Mouse (Mus musculus): ENCODE measurements around the gene Sh2d3c.

Gene Sh2d3c

DNA sequence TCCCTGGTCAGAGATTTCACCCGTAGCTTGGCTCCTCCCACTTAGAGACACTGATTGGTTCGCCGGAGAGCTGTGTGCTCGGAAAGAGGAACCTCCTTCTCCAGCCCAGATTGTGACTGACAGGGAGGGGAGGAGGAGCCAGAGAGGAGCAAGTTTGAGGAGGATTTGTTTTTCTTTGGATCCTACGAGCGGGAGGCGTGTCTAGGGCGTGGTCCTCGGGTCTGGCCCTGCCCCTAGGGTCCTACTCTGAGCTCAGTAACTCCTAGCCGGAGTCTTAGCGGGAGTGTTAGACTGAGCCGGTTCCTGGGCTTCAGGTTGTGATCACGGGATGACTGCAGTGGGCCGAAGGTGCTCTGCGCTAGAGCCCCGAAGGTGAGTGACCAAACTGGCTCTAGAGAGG, 6.6 kb downstream of the Sh2d3c start:
- peak; percentile 99 for DNase-seq

GRCm38 (mm10) chr2:32728463-32728862, 7.6 kb downstream of the Sh2d3c start:
- peak; percentile 70 for DNase-seq

DNA sequence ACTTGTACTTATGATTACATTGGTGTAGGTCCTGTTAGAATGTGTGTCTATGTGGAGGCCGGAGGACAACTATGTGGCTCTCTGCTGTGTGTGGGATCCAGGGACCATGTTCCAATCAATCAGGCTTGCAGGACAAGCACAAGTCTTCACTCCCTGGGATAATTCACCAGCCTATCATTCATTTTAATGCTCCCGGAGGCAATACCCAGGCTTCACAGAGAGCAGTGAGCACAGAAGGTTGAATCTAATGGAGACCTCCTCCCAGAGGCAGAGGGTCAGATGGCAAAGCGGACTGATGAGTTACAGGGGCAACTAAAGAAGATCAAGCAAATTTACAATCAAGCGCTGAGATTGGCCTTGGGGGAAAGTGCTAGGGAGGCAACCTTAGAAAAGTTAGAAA, 8.7 kb downstream of the Sh2d3c start:
- DNase-seq: no peak

GRCm38 (mm10) chr2:32730854-32731253, 10.0 kb downstream of the Sh2d3c start:
- peak; percentile 79 for DNase-seq

DNA sequence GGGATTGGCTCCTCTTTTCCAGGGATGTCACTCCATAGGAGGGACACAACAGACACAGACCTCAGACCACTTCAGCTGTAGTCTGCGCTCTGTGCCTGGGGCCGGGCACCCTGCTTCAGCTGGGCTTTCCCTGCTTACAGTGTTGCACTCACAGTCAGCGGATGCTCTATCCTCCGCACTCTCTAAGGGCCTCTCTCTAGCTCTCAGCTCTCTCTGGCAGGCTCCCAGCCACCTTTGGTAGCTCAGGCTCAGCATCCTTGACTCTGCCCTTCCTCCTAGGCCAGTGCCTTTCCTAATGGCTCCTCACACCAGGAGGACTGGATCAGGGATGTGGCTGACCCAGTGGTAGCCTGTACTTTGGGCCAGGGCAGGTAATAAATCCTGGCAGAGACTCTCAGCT, 11.1 kb downstream of the Sh2d3c start:
- peak; percentile 48 for DNase-seq

DNA sequence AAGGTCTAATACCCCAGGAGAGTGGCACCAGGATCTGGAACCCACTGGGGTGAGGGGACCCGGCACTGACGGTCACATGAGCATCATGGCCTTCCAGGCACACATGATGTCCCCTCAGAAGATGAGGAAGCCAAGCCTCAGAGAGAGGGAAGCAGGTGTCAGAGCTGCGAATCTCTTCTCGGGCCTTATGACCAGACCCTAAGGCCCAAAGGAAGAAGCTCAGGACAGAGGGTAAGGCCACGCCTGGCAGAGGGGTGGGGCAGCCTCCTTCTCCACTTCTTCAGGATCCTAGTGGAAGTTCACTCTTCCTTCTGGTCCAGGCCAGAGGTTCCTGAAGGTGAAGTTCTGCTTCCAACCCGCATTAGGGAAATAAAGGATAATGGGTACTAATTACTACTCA, 11.8 kb downstream of the Sh2d3c start:
- no peak for DNase-seq

DNA sequence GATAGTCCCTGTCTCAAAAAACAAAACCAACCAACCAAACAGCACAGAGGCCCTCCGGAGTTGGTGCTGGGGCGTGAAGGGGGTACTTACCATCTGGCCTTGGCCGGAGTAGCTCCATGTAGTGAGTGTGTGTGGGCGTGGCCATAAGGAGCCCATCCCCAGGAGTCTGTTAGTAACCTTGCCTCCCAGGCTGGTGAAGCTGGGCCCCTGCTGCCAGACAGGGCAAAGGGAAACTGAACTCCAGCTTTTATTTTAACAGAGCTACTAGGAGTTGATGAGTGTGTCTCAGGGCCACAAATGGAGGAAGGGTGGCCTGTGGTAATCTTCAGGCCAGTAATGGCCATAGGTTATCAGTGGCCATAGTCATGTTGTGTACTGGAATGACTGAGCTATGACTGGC, 13.6 kb downstream of the Sh2d3c start:
- DNase-seq: peak; percentile 55

DNA sequence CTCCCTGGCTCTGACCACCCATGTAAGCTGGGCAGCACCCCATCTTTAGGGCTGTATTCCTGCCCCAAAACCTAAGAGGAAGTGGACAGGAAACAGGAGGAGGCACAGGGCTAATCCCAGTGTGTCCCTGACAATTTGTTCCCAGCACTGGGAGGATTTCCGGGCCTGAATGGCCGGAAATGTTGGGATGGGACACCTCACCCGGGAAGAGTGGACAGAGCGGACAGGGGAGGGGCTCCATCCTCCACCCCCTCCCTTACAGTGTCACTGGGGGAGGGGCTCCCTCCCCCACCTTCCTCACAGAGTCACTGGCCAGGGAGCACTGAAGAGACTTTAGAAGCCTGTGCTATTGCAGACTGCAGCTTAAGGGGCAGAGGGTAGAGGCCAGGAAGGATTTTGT, 14.1 kb downstream of the Sh2d3c start:
- peak; percentile 88 for DNase-seq

- DNase-seq: no peak
Measured at GRCm38 (mm10) chr2:32736306-32736829, 15.5 kb downstream of the Sh2d3c start.

GRCm38 (mm10) chr2:32737008-32737407, 16.2 kb downstream of the Sh2d3c start:
- DNase-seq: no peak

- no peak for DNase-seq
Measured at GRCm38 (mm10) chr2:32739311-32739710, 18.5 kb downstream of the Sh2d3c start.

DNA sequence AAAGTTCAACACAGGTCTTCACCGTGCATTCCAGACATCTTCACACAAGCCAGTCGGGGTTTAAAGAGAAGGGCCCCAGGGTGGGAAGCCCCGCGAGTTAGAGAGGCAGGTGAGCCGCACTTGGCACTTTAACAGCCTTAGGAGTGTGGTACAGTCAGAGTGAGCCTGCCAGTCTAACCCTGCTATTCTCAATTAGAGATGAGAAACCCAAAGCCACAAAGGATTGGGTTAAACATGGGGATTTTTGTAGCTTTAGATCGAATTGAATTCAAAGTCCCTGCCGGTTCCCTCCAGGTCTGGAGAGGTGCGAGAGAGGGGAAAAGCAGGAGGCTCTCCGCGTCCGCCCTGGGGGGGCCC, 20.0 kb downstream of the Sh2d3c start, which contains the start of gene 6330409D20Rik:
Gene 6330409D20Rik (minus strand): TSS at position 101 of the 357 bp plus-strand sequence.
- DNase-seq: no peak

DNA sequence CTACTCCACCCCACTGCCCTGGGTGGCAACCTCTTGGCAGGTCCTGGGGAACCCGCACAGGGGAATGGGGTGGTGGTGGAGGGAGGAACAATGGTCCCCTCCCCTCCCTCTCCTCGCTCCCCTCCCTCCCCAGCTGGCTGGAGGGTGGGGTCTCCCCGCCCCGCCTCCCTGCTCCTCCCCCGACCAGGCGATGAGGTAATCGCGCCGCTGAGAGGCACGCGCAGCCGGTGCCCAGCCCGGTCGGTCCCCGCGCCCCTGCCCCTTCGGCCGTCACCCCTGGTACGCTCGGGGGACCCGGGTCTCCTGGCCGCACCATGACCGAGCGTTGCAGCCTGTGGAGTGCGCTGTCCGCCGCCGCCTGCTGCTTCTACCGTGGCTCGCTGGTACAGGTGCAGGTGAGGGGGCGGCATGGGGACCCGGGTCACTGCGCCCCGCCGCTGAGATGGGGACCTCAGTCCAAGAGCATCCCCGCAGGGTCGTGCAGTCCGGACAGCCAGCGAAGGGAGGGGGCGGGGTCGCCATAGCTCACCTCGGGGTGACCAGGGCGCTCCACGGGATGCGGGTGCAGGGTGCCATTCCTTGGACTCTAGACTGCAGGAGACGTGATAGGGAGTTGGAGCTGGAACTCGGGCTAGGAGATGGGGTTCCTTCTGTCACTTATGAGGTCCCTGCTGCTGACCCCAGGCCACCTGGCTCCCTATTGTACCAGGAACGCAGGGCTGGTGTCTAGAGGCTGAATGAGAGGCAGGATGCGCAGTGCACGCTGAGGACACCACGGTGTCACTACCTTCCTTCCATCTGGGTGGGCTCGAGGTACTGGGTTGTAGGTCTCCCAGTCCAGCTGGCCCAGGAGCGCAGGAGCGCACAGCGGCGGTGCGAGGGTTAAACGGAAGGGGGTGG, 20.7 kb downstream of the Sh2d3c start:
- peak; percentile 77 for DNase-seq

DNA sequence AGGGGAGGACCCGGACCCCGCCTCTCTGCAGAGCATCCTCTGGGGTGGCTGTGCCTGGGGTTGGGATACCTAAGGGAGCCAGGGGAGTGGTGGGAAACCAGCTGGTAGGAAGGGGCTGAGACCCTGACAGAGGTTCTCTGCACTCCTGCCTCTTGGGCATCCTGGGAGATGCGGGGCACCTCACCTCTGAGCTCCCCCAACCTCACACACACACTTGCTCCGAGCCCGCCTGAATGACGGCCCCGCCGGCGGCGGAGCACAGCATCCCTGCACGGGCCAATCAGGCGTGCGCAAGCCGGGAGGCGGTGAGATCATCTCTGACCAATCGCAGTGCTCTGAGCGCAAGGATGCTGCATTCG, 21.3 kb downstream of the Sh2d3c start:
- no peak for DNase-seq

- no peak for DNase-seq
Measured at GRCm38 (mm10) chr2:32744272-32744982, 23.6 kb downstream of the Sh2d3c start.

DNA sequence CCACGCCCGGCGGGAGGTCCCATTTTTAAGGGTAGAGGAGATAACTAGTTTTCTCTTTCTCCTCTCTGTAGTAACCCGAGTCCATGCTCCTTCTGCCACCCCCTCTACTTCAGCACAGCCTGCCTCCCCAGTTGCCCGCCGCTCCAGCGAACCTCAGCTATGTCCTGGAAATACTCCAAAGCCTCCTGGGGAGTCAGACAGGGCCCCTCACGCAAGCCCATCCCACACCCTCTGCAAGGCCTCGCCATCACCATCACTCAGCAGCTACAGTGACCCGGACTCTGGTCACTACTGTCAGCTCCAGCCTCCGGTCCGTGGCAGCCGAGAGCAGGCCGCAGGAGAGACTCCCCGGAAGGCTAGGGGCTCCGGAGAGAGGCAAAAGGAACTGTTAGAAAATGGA, 28.2 kb downstream of the Sh2d3c start:
- no peak for DNase-seq

DNA sequence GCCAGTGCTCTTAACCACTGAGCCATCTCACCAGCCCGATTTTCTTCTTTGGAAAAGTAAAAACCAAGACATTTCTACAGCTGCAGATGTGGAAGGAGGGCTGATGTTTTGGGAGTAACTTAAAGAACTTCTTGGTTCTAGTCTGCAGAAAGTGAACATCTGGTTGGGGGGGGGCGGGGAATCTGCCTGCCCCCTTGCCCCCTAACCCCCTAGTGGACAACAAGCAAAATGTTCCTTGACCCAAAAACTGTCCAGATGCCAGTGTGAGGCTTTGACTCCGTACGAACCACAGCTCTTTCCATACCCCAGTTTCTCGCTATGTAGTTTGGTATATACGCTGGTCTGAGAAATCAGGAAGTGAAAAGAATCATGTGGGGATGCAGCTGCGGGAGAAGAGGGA, 29.3 kb downstream of the Sh2d3c start:
- DNase-seq: no peak

- peak; percentile 75 for DNase-seq
Measured at GRCm38 (mm10) chr2:32750887-32751664, 30.2 kb downstream of the Sh2d3c start.

DNA sequence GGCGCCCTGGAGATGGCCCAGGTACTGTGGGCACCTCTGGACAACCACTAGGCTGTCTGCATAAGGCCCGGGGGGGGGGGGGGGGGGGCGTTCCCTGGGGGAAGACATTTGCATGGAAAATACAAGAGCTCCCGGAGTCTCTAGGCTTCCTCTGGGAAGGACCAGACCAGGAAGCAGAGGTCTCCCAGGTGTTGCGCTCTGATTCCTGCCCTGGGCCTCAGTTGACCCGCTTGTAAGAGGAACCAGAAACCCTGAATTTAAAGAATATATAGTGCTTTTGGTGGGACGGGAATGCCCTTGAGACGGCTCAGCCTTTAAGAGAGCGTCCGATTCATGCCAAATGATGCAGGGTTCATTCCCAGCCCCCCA, 30.8 kb downstream of the Sh2d3c start:
- DNase-seq: no peak

DNA sequence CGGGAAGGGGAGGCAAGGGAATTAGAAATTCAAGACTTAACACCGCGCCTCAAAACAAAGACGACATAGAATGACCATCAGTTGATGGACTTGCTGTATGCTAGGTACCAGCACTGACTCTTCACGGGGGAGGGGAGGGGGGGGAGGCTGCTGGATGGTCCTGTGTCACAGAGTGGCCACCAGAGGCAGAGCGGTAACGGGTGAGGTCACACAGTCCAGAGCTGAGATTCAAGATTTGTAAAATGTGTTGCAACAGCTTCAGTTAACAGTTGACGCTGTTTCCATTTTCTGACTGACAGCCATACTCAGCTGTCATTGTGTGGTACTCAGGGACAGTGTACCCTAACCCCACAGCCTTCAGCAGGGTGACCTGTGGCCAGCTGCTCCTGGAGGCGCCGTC, 31.3 kb downstream of the Sh2d3c start:
- DNase-seq: no peak

GRCm38 (mm10) chr2:32756674-32757055, 35.8 kb downstream of the Sh2d3c start:
- DNase-seq: no peak

GRCm38 (mm10) chr2:32757056-32757845, 36.4 kb downstream of the Sh2d3c start, which contains the start of gene Tor2a:
Gene Tor2a, plus strand, starts transcription at chr2:32757234.
- peak; percentile 99 for DNase-seq

Measured in lung, postnatal 10 days (tissue).